Mouse (Mus musculus) gastrocnemius, postnatal 14 days (tissue): Measurements from ENCODE around the gene Cib1. TPM values are rescaled to one million over a fixed set of nuclear protein-coding genes. Genes with fewer than 3 reads are reported as not detected.

ENCODE experiments used
- DNase-seq: peaks from one replicate; pipeline ENCODE4 v3.0.0; 2021; ENCODE audit warnings: mixed read lengths
- intact Hi-C: fragments of 180-260 bp; cut with DNase I; formaldehyde crosslinking; loops from one replicate; pipeline ENCODE4 v1.15.1; 2025; ENCODE audit warnings: low total_unique reads
- total RNA-seq, 2 experiments: library from RNA; stranded (reverse); gene quantifications; 2 replicates each; pipeline ENCODE4 v1.2.3; 2021

Gene Cib1
- total RNA-seq, 2 experiments from 2014 or later: 9.4 to 11.3 TPM

DNA sequence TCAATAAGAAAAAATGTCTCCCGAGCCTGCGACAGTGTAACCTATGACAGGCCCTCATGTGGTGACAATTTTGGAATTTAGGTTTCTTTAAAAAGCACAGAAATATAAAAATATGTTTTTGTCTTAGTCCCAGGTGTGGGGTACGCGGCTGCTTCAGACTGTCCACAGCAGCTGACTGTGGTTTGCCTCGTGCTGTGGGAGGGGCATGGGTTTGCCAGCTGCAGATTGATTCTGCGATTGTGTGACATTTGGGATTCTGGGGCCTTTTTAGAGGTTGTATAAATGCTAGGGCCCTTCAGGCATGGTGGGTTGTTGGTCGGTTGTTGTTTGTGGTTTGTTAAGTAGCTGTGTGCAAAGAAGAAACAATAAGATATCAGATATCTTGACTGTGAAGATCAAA lies 27.7 kb downstream of the Cib1 start:
- intact Hi-C loops: no loop called here
- DNase-seq: no peak

- no peak for DNase-seq
- intact Hi-C loops: no loop called here
These were observed 28.3 kb downstream of the Cib1 start for GRCm38 (mm10) chr7:80204362-80204761.

GRCm38 (mm10) chr7:80203638-80204096 lies 28.9 kb downstream of the Cib1 start:
- intact Hi-C loops: no loop called here
- DNase-seq: no peak

DNA sequence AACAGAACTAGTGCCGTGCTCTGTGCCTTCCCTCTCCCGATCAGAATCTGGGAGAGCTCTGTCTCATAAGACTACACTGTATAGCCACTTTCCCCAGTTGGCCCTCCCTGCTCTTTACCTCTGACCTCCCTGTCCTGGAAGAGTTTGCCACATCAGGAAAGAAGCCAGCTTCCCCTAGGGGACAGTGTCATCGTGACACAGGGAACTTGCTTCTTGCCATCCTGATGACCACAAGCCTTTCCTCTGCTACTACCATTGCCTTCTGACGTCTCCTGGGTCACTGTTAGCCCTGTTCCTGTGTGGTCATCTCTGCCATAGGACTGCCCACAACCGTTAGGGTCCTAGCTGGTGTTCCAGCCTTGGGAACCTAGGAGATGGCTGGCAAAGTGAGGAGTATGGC lies 29.7 kb downstream of the Cib1 start:
- intact Hi-C loops: no loop called here
- no peak for DNase-seq

GRCm38 (mm10) chr7:80201888-80202540 lies 30.6 kb downstream of the Cib1 start:
- no peak for DNase-seq
- intact Hi-C loops: no loop called here

- intact Hi-C loops: no loop called here
These were observed 31.6 kb downstream of the Cib1 start for GRCm38 (mm10) chr7:80200963-80201539.

DNA sequence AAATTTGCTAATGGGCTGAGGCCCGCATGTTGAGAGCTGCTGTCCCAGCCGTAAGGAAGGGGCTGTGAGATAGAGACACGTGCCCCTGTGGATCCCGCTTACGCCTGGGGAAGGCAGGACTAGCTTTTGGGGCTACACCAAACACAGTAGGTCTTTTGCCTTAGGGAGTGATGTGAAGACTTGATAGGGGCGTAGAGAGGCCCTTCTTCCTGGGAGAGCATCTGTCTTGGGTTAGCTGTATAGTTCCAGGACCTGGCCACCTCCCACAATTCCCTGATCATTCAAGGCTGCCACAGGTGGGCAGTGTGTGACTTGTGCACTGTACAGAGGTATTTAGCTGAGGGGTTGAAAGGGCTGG lies 32.0 kb downstream of the Cib1 start:
- no peak for DNase-seq
- intact Hi-C loops: no loop called here

More at GRCm38 (mm10) chr7:80200963-80201539, 31.6 kb downstream of the Cib1 start:
- no peak for DNase-seq

DNA sequence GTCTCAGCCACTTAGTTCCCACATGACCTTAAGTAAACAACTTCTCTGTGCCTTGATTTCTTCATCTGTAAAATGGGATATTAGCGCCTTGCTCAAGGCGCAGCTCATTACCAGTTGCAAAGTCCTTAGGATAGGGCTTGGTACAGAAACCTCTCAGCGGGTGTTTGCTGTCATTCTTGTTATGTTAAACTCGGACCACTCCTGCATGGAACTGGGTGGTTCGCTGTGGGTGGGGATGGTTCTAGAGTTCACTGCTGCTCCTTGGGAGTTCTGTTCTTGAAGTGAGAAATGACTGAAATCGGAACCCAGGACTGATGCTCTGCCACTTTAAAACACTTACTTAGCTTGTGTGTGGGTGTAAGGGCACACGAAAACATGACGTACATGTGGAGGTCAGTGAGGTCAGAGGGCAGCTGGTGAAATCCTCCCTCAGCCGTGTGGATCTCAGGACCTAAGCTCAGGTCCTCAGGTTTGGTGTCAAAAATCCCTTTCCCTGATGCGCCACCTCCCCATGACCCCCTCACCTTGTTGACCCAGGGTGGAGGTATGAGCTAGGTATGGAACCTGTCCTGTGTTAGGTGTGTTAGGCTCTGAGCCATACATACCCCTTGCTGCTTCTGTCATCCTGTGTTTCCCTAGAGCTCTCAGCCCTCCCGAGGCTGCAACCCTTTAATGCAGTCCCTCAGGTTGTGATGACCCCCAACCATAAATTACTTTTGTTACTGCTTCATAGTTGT lies 32.6 kb downstream of the Cib1 start:
- intact Hi-C loops: no loop called here
- DNase-seq: no peak

DNA sequence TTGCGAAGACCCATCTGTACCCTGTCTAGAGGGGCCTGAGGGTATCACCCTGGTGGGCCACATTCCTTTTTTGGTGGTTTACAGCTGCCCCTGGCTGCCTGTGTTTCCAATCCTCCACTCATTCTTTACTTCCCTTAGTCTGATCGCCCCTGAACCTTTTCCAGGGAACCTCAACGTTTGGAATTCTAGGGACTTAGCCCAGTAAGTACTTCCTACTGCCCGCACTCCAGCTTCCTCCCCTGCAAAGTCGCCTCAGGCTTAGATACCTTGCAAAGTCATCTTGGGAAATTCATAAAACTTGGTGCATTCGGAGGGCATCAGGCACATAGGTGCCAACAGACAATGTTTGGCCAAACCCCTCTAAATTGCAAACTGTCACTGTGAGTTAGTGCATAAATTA lies 33.3 kb downstream of the Cib1 start:
- no peak for DNase-seq
- intact Hi-C loops: no loop called here

DNA sequence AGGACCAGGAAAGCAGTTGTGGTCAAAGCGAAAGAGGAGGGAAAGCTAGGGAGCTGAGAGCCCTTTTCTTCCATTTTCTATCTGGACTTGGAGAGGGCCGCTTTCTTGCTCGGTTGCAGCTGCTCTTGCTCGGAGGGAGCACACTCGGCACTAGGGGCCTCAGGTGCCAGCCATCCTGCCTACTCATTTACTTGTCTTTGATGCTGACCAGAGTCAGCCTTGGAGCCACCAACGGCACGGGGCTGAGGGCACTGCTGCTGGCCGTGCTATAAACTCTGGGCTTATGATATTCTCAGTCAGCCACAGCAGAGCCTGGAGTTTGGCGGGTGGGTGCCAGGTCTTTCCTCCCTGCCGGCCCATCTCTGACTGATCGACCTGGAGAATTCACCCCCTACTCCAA lies 33.8 kb downstream of the Cib1 start:
- no peak for DNase-seq
- intact Hi-C loops: no loop called here

DNA sequence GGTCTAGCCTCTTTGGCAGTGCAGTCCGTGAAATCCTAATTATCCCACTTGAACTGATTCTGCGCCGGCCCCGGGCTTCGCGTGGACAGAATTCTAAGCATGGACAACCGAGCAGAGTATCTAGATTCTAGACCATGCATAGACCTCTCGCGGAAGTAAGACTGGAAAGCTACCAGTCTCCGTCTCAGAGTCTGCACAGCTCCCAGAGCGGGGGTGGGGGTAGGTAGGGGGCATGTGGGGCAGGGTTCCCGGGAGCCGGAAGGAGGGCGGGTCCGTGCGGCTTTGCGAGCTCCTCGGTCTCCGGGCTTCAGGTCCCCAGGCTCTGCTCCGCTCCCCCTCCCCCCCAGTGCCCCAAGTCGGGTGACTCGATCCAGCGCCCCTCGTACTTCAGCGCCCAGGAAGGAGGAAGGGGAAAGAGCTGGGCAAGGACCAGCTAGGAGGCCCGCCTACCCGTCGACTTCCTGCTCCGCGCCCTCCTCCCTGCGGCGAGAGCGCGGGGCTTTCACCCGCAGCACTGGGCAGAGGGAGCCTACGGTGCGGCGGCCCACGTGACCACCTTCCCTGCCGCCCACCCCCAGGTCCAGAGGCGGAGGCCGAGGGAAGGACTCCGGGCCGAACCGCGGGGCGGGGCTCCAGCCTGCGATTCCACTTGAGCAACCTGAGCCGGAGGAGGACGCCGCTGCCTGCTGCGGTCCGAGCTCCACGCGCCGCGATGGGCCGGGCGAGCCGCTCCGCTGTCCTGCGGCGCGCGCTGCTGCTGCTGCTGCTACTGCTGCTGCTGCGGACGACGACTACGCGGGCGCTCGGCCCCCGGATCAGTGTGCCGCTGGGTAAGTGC lies 34.5 kb downstream of the Cib1 start:
- DNase-seq: peak; percentile 79
- intact Hi-C loops: no loop called here

- intact Hi-C loops: no loop called here
- no peak for DNase-seq
These were observed 35.2 kb downstream of the Cib1 start for GRCm38 (mm10) chr7:80197371-80197770.

GRCm38 (mm10) chr7:80195576-80196263 lies 36.9 kb downstream of the Cib1 start:
- DNase-seq: no peak
- intact Hi-C loops: no loop called here

- intact Hi-C loops: no loop called here
- DNase-seq: no peak
These were observed 37.5 kb downstream of the Cib1 start for GRCm38 (mm10) chr7:80195146-80195545.

- intact Hi-C loops: no loop called here
- no peak for DNase-seq
These were observed 38.5 kb downstream of the Cib1 start for GRCm38 (mm10) chr7:80193941-80194739.

- peak; percentile 59 for DNase-seq
- intact Hi-C loops: no loop called here
These were observed 40.2 kb downstream of the Cib1 start for GRCm38 (mm10) chr7:80192226-80193061.

- intact Hi-C loops: no loop called here
These were observed 41.2 kb downstream of the Cib1 start for GRCm38 (mm10) chr7:80191455-80191854.

More at GRCm38 (mm10) chr7:80191455-80191854, 41.2 kb downstream of the Cib1 start:
- peak; percentile 26 for DNase-seq
